Mouse (Mus musculus): ENCODE measurements around the gene Cux2. TPM values are rescaled to one million over a fixed set of nuclear protein-coding genes. Genes with fewer than 3 reads are reported as not detected.

Cux2 gene
- polyA plus RNA-seq, 1 experiment from 2014 or later: 2.5 TPM

DNA sequence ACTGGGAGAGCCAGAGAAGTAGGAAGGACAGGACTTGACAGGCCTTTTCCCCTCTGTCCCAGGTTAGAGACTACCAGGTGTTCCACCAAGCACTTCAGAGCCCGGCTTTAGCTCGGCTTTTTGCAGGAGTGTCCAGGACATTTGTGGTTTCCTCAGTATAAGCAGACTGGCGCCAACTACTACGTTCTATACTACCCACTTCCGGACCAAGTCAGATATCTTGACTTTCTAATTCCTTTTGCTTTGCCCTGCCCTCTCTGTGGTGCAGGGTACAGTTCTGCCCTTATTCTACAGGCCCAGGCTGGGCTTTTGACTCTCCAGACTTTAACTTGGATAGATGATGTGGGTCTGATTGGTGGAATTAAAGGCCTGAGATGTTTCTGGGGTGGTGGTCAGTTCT lies 230.3 kb downstream of the Cux2 start:
- peaks cover 75% of the 10 kb centered on the region for H3K36me3 ChIP-seq

DNA sequence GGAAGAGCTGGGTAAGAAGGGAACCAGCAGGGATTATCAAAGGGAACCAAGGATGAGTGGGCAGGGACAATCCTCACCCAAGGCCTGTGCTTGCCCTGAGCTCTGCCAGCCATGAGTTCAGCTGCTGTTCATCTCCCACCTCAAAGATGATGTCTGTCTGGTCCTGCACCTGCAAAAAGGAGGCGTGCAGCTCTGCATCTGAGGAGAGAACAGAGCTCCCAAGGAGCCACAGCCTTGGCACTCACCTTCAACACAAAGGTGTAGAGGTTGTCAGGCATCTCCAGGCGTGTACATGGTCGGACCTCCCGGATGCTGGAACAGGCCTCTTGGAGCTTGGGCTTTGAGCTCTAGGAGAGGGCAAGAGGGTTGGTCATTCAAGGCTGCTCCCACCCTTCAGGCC lies 231.0 kb downstream of the Cux2 start:
- Histone ChIP-seq H3K36me3 (peaks cover 78% of the 10 kb centered on the region), H3K4me2 (no peak overlapping the region), H3K4me1 (peaks cover 24% of the 10 kb centered on the region; the same call in 1 of the 2 replicates), H3K9ac (no peak overlapping the region), H3K4me3 (no peak overlapping the region), H3K27me3 (no peaks in the 10 kb centered on the region), H3K27ac (no peak overlapping the region), H3K9me3 (no peaks in the 10 kb centered on the region)
- ATAC-seq (ENCODE audit: insufficient number of reproducible peaks, low FRiP score, low TSS enrichment, low read depth): no peak
- 88% methylated on average over 4 of the region's 4 CpGs for WGBS

More for the DNA sequence above, 230.3 kb downstream of the Cux2 start:
- WGBS: 85% methylated on average over 5 of the region's 5 CpGs
- Histone ChIP-seq H3K4me1 (peaks cover 28% of the 10 kb centered on the region; the same call in 1 of the 2 replicates), H3K27me3 (no peaks in the 10 kb centered on the region), H3K9ac (no peak overlapping the region), H3K4me2 (no peak overlapping the region), H3K27ac (no peak overlapping the region), H3K4me3 (no peak overlapping the region), H3K9me3 (no peaks in the 10 kb centered on the region)
- ATAC-seq (ENCODE audit: insufficient number of reproducible peaks, low FRiP score, low TSS enrichment, low read depth): no peak

DNA sequence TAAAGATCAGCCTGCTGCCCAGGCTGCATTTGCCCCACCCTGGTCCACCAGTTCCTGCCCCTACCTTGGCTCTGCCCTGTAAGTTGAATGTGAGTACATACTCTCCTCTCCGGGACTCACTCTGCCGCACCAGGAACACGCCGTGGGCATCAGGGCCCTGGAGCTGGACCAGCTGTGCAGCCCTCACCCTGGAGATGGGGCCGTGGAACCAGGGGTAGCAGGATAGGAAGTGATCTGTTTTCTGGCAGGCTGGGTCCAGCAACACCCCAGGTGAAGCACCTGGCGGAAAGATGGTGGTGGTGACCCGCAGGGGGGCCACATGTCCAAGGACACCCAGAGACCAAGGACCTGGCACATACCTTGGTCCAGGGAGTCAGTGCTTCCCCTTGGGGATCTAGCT lies 231.5 kb downstream of the Cux2 start:
- no peak for ATAC-seq (ENCODE audit: insufficient number of reproducible peaks, low FRiP score, low TSS enrichment, low read depth)
- Histone ChIP-seq H3K9ac (no peak overlapping the region), H3K4me2 (no peak overlapping the region), H3K27ac (no peak overlapping the region), H3K9me3 (no peaks in the 10 kb centered on the region), H3K36me3 (peaks cover 80% of the 10 kb centered on the region), H3K4me3 (no peak overlapping the region), H3K27me3 (no peaks in the 10 kb centered on the region), H3K4me1 (peaks cover 25% of the 10 kb centered on the region; the same call in 1 of the 2 replicates)
- 93% methylated on average over 7 of the region's 7 CpGs for WGBS

DNA sequence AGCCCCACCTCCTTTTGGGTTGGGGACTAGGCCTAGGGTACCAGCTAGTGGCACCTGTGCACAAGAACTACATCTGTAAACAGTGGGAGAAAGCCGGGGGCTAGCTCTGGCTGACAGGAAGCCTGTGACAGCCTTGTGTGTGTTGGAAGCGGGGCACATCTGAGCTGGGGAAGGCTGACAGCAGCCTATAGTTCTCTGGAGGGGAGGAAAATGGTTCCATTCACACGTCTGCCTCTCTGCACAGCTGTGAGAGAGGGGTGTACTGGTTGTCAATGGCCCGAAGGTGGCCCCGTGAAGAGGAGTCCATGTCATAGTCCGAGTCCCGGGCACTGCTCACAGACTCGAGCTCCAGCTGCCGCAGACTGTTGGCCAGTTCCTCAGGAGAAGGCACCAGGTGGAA lies 232.4 kb downstream of the Cux2 start:
- no peaks in the 10 kb centered on the region for H3K27me3 ChIP-seq
- 87% methylated on average over 9 of the region's 9 CpGs for WGBS
- H3K27ac ChIP-seq: no peak overlapping the region
- 0 out of 2 replicates have a peak, but pooled peaks cover 24% of the 10 kb centered on the region for H3K4me1 ChIP-seq
- H3K36me3 ChIP-seq: peaks cover 85% of the 10 kb centered on the region
- ATAC-seq (ENCODE audit: insufficient number of reproducible peaks, low FRiP score, low TSS enrichment, low read depth): no peak
- no peak overlapping the region for H3K4me2 ChIP-seq
- H3K9ac ChIP-seq: no peak overlapping the region
- no peaks in the 10 kb centered on the region for H3K9me3 ChIP-seq
- H3K4me3 ChIP-seq: no peak overlapping the region

DNA sequence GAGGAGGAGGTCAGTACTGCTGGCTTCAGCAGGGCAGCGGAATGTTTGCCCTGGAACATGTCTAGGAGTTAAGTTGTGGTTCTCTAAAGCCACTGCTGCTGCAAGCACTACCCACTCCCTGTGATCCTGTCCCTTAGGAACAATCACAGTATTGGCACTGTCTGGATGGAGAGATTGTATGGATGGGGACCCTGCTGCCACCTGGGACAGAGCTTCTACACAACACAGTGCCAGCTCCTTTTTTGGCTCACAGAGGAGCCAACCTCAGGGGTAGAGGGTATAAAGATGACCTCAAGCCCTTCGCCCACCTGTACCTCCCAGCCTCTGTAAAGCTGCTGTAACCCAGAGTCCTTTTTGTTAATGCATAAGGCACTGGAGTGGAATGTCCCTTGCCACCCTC lies 233.3 kb downstream of the Cux2 start:
- Histone ChIP-seq H3K9me3 (no peaks in the 10 kb centered on the region), H3K27ac (no peak overlapping the region), H3K27me3 (no peaks in the 10 kb centered on the region), H3K36me3 (peaks cover 91% of the 10 kb centered on the region), H3K4me1 (0 out of 2 replicates have a peak, but pooled peaks cover 29% of the 10 kb centered on the region), H3K4me2 (no peak overlapping the region), H3K4me3 (no peak overlapping the region), H3K9ac (no peak overlapping the region)
- 90% methylated on average over 2 of the region's 2 CpGs for WGBS
- ATAC-seq (ENCODE audit: insufficient number of reproducible peaks, low FRiP score, low TSS enrichment, low read depth): no peak

DNA sequence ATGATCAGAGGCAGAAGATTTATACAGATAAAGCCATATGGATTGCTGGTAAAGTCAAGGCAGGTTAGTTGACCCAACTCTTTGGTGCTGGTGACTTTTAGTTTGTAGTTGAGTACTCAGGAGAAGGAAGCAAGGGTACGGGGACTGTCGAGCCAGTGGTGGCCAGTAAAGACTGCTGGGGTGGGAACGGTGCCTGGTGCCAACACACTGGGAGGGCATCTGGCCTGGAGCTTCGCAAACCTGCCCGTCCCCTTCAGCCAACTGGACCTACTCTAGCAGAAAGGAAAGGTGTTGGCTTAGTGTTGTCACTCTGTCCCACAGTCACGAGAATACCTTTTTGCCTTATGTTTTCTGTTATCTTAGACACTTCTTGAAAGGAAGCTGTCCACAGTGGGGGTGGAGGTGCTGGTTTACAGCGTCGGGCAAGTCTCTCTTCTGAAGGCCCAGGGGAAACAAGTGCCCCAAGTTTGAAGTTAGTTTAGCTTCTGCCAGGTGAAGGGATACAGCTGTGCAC lies 234.0 kb downstream of the Cux2 start:
- Histone ChIP-seq H3K4me2 (no peak overlapping the region), H3K9ac (no peak overlapping the region), H3K27me3 (no peaks in the 10 kb centered on the region), H3K36me3 (peaks cover 95% of the 10 kb centered on the region), H3K9me3 (no peaks in the 10 kb centered on the region), H3K27ac (no peak overlapping the region), H3K4me1 (0 out of 2 replicates have a peak, but pooled peaks cover 29% of the 10 kb centered on the region), H3K4me3 (no peak overlapping the region)
- 82% methylated on average over 8 of the region's 8 CpGs for WGBS
- no peak for ATAC-seq (ENCODE audit: insufficient number of reproducible peaks, low FRiP score, low TSS enrichment, low read depth)

DNA sequence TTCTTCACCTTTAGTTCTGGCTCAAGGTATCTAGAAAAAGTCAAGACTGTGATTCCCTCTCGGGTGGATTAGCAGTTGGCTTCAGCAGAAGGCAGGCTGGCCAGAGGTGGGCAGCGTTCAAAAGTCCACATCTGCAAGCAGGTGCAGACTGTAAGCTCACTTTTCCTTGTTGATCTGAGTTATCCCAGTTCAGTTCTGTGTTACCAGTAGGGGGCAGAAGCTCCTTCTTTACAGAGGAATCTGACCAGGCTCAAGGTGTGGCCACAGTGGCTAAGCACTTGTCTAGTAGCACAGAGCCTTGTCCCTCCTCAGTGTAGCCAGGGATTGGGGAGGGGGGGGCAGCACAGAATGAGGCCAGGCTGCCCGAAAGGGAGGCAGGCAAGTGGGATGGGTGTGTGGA lies 234.8 kb downstream of the Cux2 start:
- ATAC-seq (ENCODE audit: insufficient number of reproducible peaks, low FRiP score, low TSS enrichment, low read depth): no peak
- 47% methylated on average over 3 of the region's 3 CpGs for WGBS

DNA sequence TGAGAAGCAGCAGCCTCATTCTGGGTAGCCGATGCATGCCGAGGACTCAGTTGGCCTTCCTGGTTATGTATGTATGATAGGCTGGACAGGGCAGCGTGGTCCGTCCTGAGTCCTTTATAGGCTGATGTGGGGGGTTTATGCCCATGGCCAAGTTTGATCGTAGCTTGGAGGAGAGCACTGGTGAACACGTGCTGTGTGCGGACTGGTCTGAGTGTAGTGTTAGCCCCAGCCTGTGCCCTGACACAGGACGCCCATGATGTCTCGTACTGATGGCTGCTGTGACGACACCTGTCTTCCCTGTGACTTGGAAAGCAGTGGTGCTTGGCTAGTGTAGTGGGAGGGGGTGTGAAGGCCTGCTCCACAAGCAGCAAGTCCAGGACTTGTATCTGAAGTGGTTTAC lies 236.2 kb downstream of the Cux2 start:
- no peak for ATAC-seq (ENCODE audit: insufficient number of reproducible peaks, low FRiP score, low TSS enrichment, low read depth)
- Histone ChIP-seq H3K4me1 (0 out of 2 replicates have a peak, but pooled peaks cover 23% of the 10 kb centered on the region), H3K9me3 (no peaks in the 10 kb centered on the region), H3K27ac (peak overlapping the region; percentile 48), H3K9ac (no peak overlapping the region), H3K27me3 (no peaks in the 10 kb centered on the region), H3K4me2 (no peak overlapping the region), H3K4me3 (no peak overlapping the region), H3K36me3 (peaks cover 91% of the 10 kb centered on the region)
- 87% methylated on average over 10 of the region's 10 CpGs for WGBS

More for the DNA sequence above, 234.8 kb downstream of the Cux2 start:
- no peaks in the 10 kb centered on the region for H3K27me3 ChIP-seq
- H3K36me3 ChIP-seq: peaks cover 95% of the 10 kb centered on the region
- no peak overlapping the region for H3K27ac ChIP-seq
- no peak overlapping the region for H3K4me3 ChIP-seq
- H3K9me3 ChIP-seq: no peaks in the 10 kb centered on the region
- H3K9ac ChIP-seq: no peak overlapping the region
- 0 out of 2 replicates have a peak, but pooled peaks cover 23% of the 10 kb centered on the region for H3K4me1 ChIP-seq
- H3K4me2 ChIP-seq: no peak overlapping the region

DNA sequence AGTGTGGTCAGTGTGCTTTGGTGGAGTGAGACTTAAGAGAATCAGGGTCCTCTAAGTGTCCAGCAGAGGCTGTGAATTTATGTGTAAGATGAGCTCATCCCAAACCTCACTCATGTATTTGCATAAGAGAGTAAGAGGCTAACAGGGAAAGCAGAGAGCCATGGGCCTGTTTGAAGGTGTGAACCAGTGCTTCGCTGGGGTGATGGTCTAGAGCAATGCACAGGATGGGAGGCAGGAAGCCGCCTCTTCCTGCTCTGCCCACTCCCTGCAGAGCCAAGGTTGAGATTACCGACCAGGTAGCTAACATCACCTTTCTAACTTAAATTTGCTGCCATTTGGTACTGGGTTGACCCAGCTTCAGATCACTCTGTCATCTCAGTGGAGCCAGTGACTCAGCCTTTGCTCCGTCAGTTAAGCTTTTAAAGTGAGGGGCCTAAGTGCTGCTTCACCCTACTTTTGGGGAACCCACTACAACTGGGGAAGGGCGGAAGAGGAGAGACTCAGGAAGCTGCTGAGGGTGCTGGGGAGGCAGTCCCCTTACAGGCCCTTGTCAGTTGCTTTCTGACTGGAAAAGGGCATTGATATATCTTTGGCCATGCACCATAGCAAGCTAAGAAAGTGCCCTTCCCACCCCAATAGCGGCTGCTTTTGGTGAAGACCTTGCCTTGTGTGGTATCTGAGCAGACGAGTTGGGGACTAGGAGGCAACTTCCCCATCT lies 237.2 kb downstream of the Cux2 start:
- whole genome bisulfite sequencing: 82% methylated on average over 7 of the region's 7 CpGs
- Histone ChIP-seq H3K36me3 (peaks cover 80% of the 10 kb centered on the region), H3K9ac (0 out of 2 replicates have a peak overlapping the region, but pooled peaks have one; percentile 4), H3K4me3 (no peak overlapping the region), H3K27me3 (no peaks in the 10 kb centered on the region), H3K9me3 (no peaks in the 10 kb centered on the region), H3K27ac (0 out of 2 replicates have a peak overlapping the region, but pooled peaks have one; percentile 11), H3K4me2 (no peak overlapping the region), H3K4me1 (0 out of 2 replicates have a peak, but pooled peaks cover 23% of the 10 kb centered on the region)
- no peak for ATAC-seq (ENCODE audit: insufficient number of reproducible peaks, low FRiP score, low TSS enrichment, low read depth)

DNA sequence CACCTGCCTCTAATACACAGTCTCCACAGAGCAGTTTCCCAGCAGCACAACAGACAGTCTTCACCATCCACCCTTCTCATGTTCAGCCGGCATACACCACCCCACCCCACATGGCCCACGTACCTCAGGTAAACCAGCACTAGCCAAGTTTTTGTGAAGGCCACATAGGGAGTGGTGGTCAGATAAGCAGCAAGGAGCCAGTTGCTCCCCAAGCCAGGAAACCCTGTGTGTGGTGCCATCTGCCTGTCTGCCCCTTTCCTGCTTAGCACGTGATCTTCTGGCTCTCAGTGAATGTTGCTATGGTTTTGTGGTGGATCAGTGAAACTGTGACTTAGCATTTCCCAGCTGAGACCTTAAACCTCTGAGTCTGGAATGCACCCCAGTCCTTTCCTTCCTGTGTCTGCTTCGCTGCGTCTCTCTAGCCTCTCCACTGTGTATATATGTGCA lies 238.4 kb downstream of the Cux2 start:
- no peak for ATAC-seq (ENCODE audit: insufficient number of reproducible peaks, low FRiP score, low TSS enrichment, low read depth)
- H3K9ac ChIP-seq: no peak overlapping the region
- no peak overlapping the region for H3K4me2 ChIP-seq
- H3K27ac ChIP-seq: peak overlapping the region; percentile 17; the same call in 1 of the 2 replicates
- H3K27me3 ChIP-seq: no peaks in the 10 kb centered on the region
- WGBS: 90% methylated on average over 5 of the region's 5 CpGs
- 0 out of 2 replicates have a peak, but pooled peaks cover 23% of the 10 kb centered on the region for H3K4me1 ChIP-seq
- H3K36me3 ChIP-seq: peaks cover 71% of the 10 kb centered on the region
- H3K9me3 ChIP-seq: no peaks in the 10 kb centered on the region
- no peak overlapping the region for H3K4me3 ChIP-seq

DNA sequence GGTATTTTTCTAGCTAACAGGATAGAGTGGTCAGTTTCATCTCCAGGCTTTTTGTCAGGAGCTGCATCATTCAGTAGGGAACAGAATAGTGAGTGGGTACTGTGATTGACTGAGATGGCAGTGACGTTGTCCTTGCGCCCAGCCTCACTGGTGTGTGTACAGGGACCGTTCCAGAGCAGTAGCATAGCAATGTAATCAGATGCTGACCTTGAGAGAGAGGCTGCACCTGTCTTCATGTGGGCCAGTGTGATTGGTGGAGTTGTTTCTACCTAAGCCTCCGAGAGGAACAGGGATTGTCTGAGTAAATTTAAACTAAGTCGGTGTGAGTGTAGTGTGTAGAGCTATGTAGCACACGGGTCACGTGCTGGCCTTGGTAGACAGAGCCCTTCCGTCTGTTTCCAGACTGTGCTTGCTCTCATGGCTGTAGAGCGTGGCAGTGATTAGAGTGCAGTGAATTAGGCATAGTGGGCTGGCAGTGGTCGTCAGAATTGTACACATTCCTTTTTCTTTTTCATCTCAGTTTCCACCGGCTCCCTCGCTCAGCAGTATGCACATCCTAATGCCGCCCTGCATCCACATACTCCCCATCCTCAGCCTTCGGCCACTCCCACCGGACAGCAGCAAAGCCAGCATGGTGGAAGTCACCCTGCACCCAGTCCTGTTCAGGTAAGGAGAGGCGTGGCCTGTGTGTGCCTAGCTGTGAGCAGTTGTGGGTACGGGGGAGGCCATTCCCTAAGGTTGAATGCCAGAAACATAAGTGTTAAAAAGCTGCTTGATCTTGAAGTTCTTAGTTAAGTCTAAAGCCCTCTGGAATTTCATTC lies 239.4 kb downstream of the Cux2 start:
- H3K9me3 ChIP-seq: no peaks in the 10 kb centered on the region
- ATAC-seq (ENCODE audit: insufficient number of reproducible peaks, low FRiP score, low TSS enrichment, low read depth): no peak
- H3K27ac ChIP-seq: no peak overlapping the region
- H3K4me3 ChIP-seq: no peak overlapping the region
- H3K36me3 ChIP-seq: peaks cover 63% of the 10 kb centered on the region
- 0 out of 2 replicates have a peak, but pooled peaks cover 23% of the 10 kb centered on the region for H3K4me1 ChIP-seq
- no peak overlapping the region for H3K9ac ChIP-seq
- no peak overlapping the region for H3K4me2 ChIP-seq
- 86% methylated on average over 17 of the region's 17 CpGs for WGBS
- no peaks in the 10 kb centered on the region for H3K27me3 ChIP-seq
